Mouse (Mus musculus) limb, embryonic 13.5 days (tissue): ENCODE results near the gene Cux1. TPM values are rescaled to one million over a fixed set of nuclear protein-coding genes. Genes with fewer than 3 reads are reported as not detected.

Experiments used
- ATAC-seq: fragments of 200-750 bp; cut with Nextera tagmentation; 2 replicates; pipeline ENCODE4 v1.8.0; 2017; ENCODE audit warnings: low read depth, moderate number of reproducible peaks, moderate TSS enrichment; ENCODE audit not compliant: low FRiP score
- H3K27ac ChIP-seq: fragments of 300-500 bp; sonication (generic); 2 replicates; pipeline ENCODE4 v1.5.1; 2015; ENCODE audit warnings: inconsistent platforms, mild to moderate bottlenecking, moderate library complexity
- H3K27me3 ChIP-seq: fragments of 300-500 bp; sonication (generic); 2 replicates; pipeline ENCODE4 v1.6.1; 2015; ENCODE audit warnings: mild to moderate bottlenecking, inconsistent platforms
- H3K36me3 ChIP-seq: fragments of 300-500 bp; sonication (generic); 2 replicates; pipeline ENCODE4 v1.6.1; 2015; ENCODE audit warnings: inconsistent platforms, mild to moderate bottlenecking, moderate library complexity
- H3K4me1 ChIP-seq: fragments of 300-500 bp; sonication (generic); 2 replicates; pipeline ENCODE4 v1.6.1; 2015; ENCODE audit warnings: inconsistent platforms
- H3K4me2 ChIP-seq: fragments of 300-500 bp; sonication (generic); replicated peaks from 2 replicates; pipeline ENCODE4 v1.6.1; 2015; ENCODE audit warnings: inconsistent platforms, mild to moderate bottlenecking, moderate library complexity
- H3K4me3 ChIP-seq: fragments of 300-500 bp; sonication (generic); 2 replicates; pipeline ENCODE4 v1.5.1; 2015; ENCODE audit warnings: moderate library complexity, mild to moderate bottlenecking, inconsistent platforms
- H3K9ac ChIP-seq: fragments of 300-500 bp; sonication (generic); 2 replicates; pipeline ENCODE4 v1.6.1; 2015; ENCODE audit warnings: mild to moderate bottlenecking, inconsistent platforms
- H3K9me3 ChIP-seq: fragments of 300-500 bp; sonication (generic); 2 replicates; pipeline ENCODE4 v1.6.1; 2016; ENCODE audit warnings: inconsistent platforms
- WGBS: fragments of 180-500 bp; shearing (Covaris S2); methylation state at CpG from one replicate; pipeline ENCODE4 v1.1.7; 2015; 5-methylcytosine and 5-hydroxymethylcytosine counted together
- polyA plus RNA-seq: library from polyadenylated mRNA; unstranded; fragments of >200 nt; fragmentation: Nextera tagmentation; extraction: Ambion mirVana; gene quantifications from 2 replicates; pipeline ENCODE4 v1.2.1, GENCODE M21; 2015

Cux1 gene
- polyA plus RNA-seq, 1 experiment from 2014 or later = 83.7 TPM

DNA sequence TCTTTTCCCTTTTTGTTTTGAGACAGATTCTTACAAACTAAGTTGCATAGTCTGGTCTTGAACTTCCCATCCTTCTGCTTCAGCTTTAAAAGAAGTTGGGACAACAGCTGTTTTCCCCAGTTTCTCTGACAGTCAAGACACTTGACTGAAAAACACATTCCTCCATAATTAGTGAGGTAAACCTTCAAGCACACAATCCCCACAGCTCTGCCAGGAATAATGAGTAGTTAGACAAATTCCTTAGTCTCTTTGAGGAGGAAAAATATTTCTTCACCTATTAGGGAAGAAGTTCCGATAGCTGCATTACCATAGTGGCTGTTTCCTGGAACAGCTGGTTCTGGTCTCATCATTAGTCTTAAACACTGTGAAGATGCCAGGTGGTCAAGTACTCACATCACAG is 233.2 kb downstream of the Cux1 start:
- no peak for ATAC-seq
- no peak overlapping the region for H3K9ac ChIP-seq
- H3K9me3 ChIP-seq = no peaks in the 10 kb centered on the region
- no peaks in the 10 kb centered on the region for H3K4me1 ChIP-seq
- no peak overlapping the region for H3K4me3 ChIP-seq
- no peak overlapping the region for H3K4me2 ChIP-seq
- 90% methylated on average over 1 of the region's 1 CpGs for WGBS
- no peak overlapping the region for H3K27ac ChIP-seq
- H3K36me3 ChIP-seq = peaks cover 70% of the 10 kb centered on the region
- H3K27me3 ChIP-seq = no peaks in the 10 kb centered on the region

DNA sequence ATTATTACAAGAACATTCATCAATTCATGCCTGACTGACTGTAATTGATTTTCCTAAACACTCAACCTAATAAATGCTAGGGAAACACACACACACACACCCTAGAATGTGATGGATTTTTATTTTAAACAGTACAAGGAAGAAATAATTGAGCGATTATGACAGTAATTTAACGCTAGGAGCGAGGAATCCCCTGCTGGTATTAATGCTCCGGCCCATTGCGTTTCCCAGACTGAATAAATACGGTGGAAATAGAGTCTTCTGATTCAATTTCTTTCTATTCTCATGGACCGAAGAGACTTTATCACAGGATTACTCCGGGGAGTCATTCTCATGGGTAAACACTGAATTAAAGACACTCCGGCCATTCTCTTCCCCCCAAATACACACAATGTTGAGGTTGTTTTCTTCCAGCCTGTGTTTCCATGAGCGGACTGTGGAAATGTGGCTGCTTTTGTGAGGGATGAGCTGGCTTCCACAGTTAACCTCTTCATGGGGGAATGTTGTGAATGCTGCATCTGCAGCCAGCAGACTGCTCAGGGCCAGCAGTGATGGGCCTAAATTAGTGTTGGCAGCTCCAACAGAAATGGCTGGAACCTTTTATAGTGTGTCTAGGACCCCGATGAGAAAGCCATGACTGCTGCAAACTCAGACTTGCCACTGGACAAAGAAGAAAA is 234.4 kb downstream of the Cux1 start:
- peaks cover 68% of the 10 kb centered on the region for H3K36me3 ChIP-seq
- 85% methylated on average over 11 of the region's 11 CpGs for WGBS
- no peaks in the 10 kb centered on the region for H3K9me3 ChIP-seq
- no peaks in the 10 kb centered on the region for H3K27me3 ChIP-seq
- H3K4me2 ChIP-seq = no peak overlapping the region
- no peak overlapping the region for H3K27ac ChIP-seq
- no peak for ATAC-seq
- no peak overlapping the region for H3K4me3 ChIP-seq
- no peaks in the 10 kb centered on the region for H3K4me1 ChIP-seq
- no peak overlapping the region for H3K9ac ChIP-seq

- Histone ChIP-seq H3K9ac (no peak overlapping the region), H3K9me3 (no peaks in the 10 kb centered on the region), H3K27me3 (no peaks in the 10 kb centered on the region), H3K4me3 (no peak overlapping the region), H3K36me3 (peaks cover 84% of the 10 kb centered on the region), H3K4me2 (no peak overlapping the region), H3K27ac (no peak overlapping the region), H3K4me1 (no peaks in the 10 kb centered on the region)
- 90% methylated on average over 2 of the region's 2 CpGs for WGBS
- ATAC-seq = no peak
Observed at GRCm38 (mm10) chr5:136327736-136328135, 239.6 kb downstream of the Cux1 start.

DNA sequence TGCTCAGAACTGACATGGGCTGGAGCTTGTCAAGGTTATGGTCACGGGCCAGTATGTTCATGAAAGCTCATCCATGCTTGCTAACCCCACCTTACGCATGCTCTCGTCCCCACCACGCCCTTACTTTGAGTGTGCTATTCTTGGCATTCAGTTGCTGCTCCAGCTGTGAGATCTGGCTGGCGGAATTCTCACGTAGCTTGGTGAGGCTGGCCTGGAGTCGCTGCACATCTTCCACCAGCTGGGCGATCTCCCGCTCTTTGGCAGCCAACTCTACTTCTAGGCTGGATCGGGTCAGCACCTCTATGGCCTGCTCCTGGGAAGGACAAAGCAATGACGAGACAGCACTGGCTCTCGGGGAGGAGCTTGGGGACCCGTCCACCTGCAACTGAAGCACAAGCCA is 240.7 kb downstream of the Cux1 start:
- no peaks in the 10 kb centered on the region for H3K9me3 ChIP-seq
- H3K4me3 ChIP-seq = no peak overlapping the region
- H3K27ac ChIP-seq = no peak overlapping the region
- no peaks in the 10 kb centered on the region for H3K27me3 ChIP-seq
- no peak overlapping the region for H3K4me2 ChIP-seq
- H3K36me3 ChIP-seq = peaks cover 81% of the 10 kb centered on the region
- no peak overlapping the region for H3K9ac ChIP-seq
- WGBS = 93% methylated on average over 13 of the region's 13 CpGs
- no peaks in the 10 kb centered on the region for H3K4me1 ChIP-seq
- ATAC-seq = no peak

DNA sequence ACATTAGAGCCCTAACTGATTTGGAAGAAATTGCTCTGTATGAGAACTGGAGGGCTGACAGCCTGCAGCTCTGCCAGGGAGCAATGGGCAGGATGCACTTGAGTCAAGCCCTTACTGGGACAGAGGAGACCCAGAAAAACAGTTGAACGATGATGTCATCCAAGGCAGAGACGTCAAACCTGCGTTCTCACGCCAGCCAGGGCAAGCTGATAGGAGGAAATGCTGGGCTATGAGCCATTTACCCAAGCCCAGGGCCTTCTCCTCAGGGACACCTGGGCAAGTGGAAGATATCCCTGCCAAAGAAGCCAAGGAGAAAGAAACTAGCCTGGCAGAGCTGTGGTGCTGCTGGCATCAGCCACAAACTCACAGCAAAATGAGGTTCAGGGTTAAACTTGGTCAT is 242.8 kb downstream of the Cux1 start:
- no peak overlapping the region for H3K4me2 ChIP-seq
- no peaks in the 10 kb centered on the region for H3K4me1 ChIP-seq
- no peak overlapping the region for H3K27ac ChIP-seq
- H3K27me3 ChIP-seq = no peaks in the 10 kb centered on the region
- no peak overlapping the region for H3K9ac ChIP-seq
- no peak overlapping the region for H3K4me3 ChIP-seq
- 67% methylated on average over 4 of the region's 4 CpGs for WGBS
- peaks cover 78% of the 10 kb centered on the region for H3K36me3 ChIP-seq
- no peaks in the 10 kb centered on the region for H3K9me3 ChIP-seq
- ATAC-seq = no peak

- 82% methylated on average over 6 of the region's 6 CpGs for WGBS
- Histone ChIP-seq H3K4me3 (no peak overlapping the region), H3K27ac (no peak overlapping the region), H3K9me3 (no peaks in the 10 kb centered on the region), H3K4me2 (no peak overlapping the region), H3K4me1 (no peaks in the 10 kb centered on the region), H3K36me3 (peaks cover 82% of the 10 kb centered on the region), H3K27me3 (no peaks in the 10 kb centered on the region), H3K9ac (no peak overlapping the region)
- ATAC-seq = no peak
Observed at GRCm38 (mm10) chr5:136321378-136321777, 245.9 kb downstream of the Cux1 start.

GRCm38 (mm10) chr5:136312566-136312965 is 254.7 kb downstream of the Cux1 start:
- H3K4me3 ChIP-seq = no peak overlapping the region
- no peaks in the 10 kb centered on the region for H3K27me3 ChIP-seq
- H3K4me1 ChIP-seq = no peaks in the 10 kb centered on the region
- 94% methylated on average over 14 of the region's 14 CpGs for WGBS
- H3K9me3 ChIP-seq = no peaks in the 10 kb centered on the region
- no peak overlapping the region for H3K4me2 ChIP-seq
- peaks cover 89% of the 10 kb centered on the region for H3K36me3 ChIP-seq
- H3K9ac ChIP-seq = no peak overlapping the region
- H3K27ac ChIP-seq = no peak overlapping the region
- ATAC-seq = no peak

DNA sequence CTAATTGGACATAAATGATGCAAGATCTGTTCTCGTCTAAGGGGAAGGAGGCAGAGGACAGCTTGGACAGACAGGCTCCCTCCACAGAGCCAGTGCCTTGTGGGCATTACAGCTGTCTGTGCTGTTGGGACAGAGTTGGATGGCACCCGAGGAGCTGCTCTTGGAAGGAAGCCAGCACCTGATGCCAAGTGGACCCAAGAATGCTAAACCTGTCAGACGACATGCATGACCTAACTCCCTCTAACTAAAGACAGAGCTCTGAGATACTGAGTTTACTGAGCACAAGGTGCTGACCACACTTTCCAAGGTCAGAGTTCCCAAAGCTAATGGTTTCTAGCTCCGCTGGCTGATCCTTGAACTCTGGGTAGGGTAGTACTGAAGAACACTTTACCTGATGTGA is 255.1 kb downstream of the Cux1 start:
- no peak for ATAC-seq
- Histone ChIP-seq H3K4me1 (no peaks in the 10 kb centered on the region), H3K36me3 (peaks cover 91% of the 10 kb centered on the region), H3K4me2 (no peak overlapping the region), H3K27ac (no peak overlapping the region), H3K27me3 (no peaks in the 10 kb centered on the region), H3K9me3 (no peaks in the 10 kb centered on the region), H3K4me3 (no peak overlapping the region), H3K9ac (no peak overlapping the region)
- WGBS = 66% methylated on average over 4 of the region's 4 CpGs

- 85% methylated on average over 5 of the region's 5 CpGs for WGBS
- Histone ChIP-seq H3K4me1 (no peaks in the 10 kb centered on the region), H3K4me2 (no peak overlapping the region), H3K9me3 (no peaks in the 10 kb centered on the region), H3K27ac (no peak overlapping the region), H3K36me3 (peaks cover 88% of the 10 kb centered on the region), H3K4me3 (no peak overlapping the region), H3K27me3 (no peaks in the 10 kb centered on the region), H3K9ac (no peak overlapping the region)
- ATAC-seq = no peak
Observed at GRCm38 (mm10) chr5:136306254-136306653, 261.0 kb downstream of the Cux1 start.

GRCm38 (mm10) chr5:136303409-136303983 is 263.8 kb downstream of the Cux1 start:
- peaks cover 95% of the 10 kb centered on the region for H3K36me3 ChIP-seq
- no peaks in the 10 kb centered on the region for H3K27me3 ChIP-seq
- H3K27ac ChIP-seq = no peak overlapping the region
- no peak overlapping the region for H3K4me3 ChIP-seq
- H3K4me2 ChIP-seq = no peak overlapping the region
- no peak overlapping the region for H3K9ac ChIP-seq
- no peaks in the 10 kb centered on the region for H3K4me1 ChIP-seq
- no peaks in the 10 kb centered on the region for H3K9me3 ChIP-seq
- ATAC-seq = no peak
- 82% methylated on average over 19 of the region's 19 CpGs for WGBS

DNA sequence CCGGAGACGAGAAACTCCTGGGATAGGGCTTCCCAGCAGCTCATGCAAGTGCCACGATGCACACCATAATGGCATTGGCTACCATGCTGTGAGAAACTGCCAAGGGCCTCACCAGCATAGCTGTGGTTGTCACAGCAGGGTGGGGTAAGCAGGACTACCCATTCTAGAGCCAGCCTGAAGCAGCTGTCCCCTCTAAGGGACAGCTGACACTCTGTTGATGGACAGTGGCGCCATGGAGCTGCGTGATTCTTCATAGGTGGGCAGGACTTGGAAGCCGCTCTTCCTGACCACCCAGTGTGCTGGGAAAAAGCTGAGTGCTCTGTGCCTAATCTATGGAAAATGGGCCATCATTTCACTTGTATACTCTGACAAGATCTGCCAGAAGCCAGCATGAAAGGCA is 266.4 kb downstream of the Cux1 start:
- ATAC-seq = peak; percentile 40; the same call in 1 of the 2 replicates
- 88% methylated on average over 6 of the region's 6 CpGs for WGBS
- H3K9me3 ChIP-seq = no peaks in the 10 kb centered on the region
- no peak overlapping the region for H3K27ac ChIP-seq
- no peaks in the 10 kb centered on the region for H3K27me3 ChIP-seq
- peaks cover 92% of the 10 kb centered on the region for H3K36me3 ChIP-seq
- no peak overlapping the region for H3K4me3 ChIP-seq
- H3K4me1 ChIP-seq = no peaks in the 10 kb centered on the region
- no peak overlapping the region for H3K4me2 ChIP-seq
- no peak overlapping the region for H3K9ac ChIP-seq

- Histone ChIP-seq H3K9me3 (no peaks in the 10 kb centered on the region), H3K36me3 (peaks cover 70% of the 10 kb centered on the region), H3K27me3 (no peaks in the 10 kb centered on the region), H3K4me1 (no peaks in the 10 kb centered on the region), H3K9ac (no peak overlapping the region), H3K4me3 (no peak overlapping the region), H3K27ac (no peak overlapping the region), H3K4me2 (no peak overlapping the region)
- ATAC-seq = no peak
- 82% methylated on average over 6 of the region's 6 CpGs for WGBS
Observed at GRCm38 (mm10) chr5:136297691-136298090, 269.6 kb downstream of the Cux1 start.

- no peak overlapping the region for H3K4me2 ChIP-seq
- H3K36me3 ChIP-seq = peaks cover 62% of the 10 kb centered on the region
- 87% methylated on average over 4 of the region's 4 CpGs for WGBS
- H3K9me3 ChIP-seq = no peaks in the 10 kb centered on the region
- no peak overlapping the region for H3K4me3 ChIP-seq
- no peaks in the 10 kb centered on the region for H3K4me1 ChIP-seq
- no peak overlapping the region for H3K27ac ChIP-seq
- no peak for ATAC-seq
- H3K9ac ChIP-seq = no peak overlapping the region
- no peaks in the 10 kb centered on the region for H3K27me3 ChIP-seq
Observed at GRCm38 (mm10) chr5:136296911-136297310, 270.4 kb downstream of the Cux1 start.
